Mouse (Mus musculus): ENCODE data around the gene R3hdm1. TPM values are rescaled to one million over a fixed set of nuclear protein-coding genes. Genes with fewer than 3 reads are reported as not detected.

Gene R3hdm1
- total RNA-seq (2021): 10 to 100 TPM; 77.8 to 84.8 TPM
- long read RNA-seq, experiment 1, partial matches to known transcripts: 1 of 7 reads
- long read RNA-seq, experiment 1, other reads (novel, unspliced or antisense): 6 of 7 reads
- long read RNA-seq, experiment 2, partial matches to known transcripts: 4 of 12 reads
- long read RNA-seq, experiment 2, other reads (novel, unspliced or antisense): 7 of 12 reads

GRCm38 (mm10) chr1:128102641-128103461 is at the start of gene R3hdm1, which contains the start of gene Zranb3:
Gene R3hdm1 (plus strand): TSS chr1:128103301.
Gene Zranb3 (minus strand): TSS chr1:128103047.
- DNase-seq (ENCODE audit: low spot score in 2 of 2): peak; percentile 69 to 79

GRCm38 (mm10) chr1:128057269-128057668 is 45.8 kb upstream of the R3hdm1 start:
- no peak for DNase-seq (ENCODE audit: low spot score in 2 of 2)

- DNase-seq (ENCODE audit: low spot score in 2 of 2): no peak
Observed at GRCm38 (mm10) chr1:128058625-128059024, 44.5 kb upstream of the R3hdm1 start.

- DNase-seq (ENCODE audit: low spot score in 2 of 2): no peak
Observed at GRCm38 (mm10) chr1:128060655-128061344, 42.3 kb upstream of the R3hdm1 start.

GRCm38 (mm10) chr1:128061401-128061800 is 41.7 kb upstream of the R3hdm1 start:
- DNase-seq (ENCODE audit: low spot score in 2 of 2): no peak

- no peak for DNase-seq (ENCODE audit: low spot score in 2 of 2)
Observed at GRCm38 (mm10) chr1:128062167-128062566, 40.9 kb upstream of the R3hdm1 start.

- DNase-seq (ENCODE audit: low spot score in 2 of 2): no peak
Observed at GRCm38 (mm10) chr1:128064716-128065115, 38.4 kb upstream of the R3hdm1 start.

- no peak for DNase-seq (ENCODE audit: low spot score in 2 of 2)
Observed at GRCm38 (mm10) chr1:128068945-128069397, 34.1 kb upstream of the R3hdm1 start.

- DNase-seq (ENCODE audit: low spot score in 2 of 2): no peak
Observed at GRCm38 (mm10) chr1:128070003-128070402, 33.1 kb upstream of the R3hdm1 start.

GRCm38 (mm10) chr1:128073051-128073450 is 30.1 kb upstream of the R3hdm1 start:
- DNase-seq (ENCODE audit: low spot score in 2 of 2): no peak

GRCm38 (mm10) chr1:128076791-128077479 is 26.2 kb upstream of the R3hdm1 start:
- DNase-seq (ENCODE audit: low spot score in 2 of 2): no peak

GRCm38 (mm10) chr1:128077788-128078187 is 25.3 kb upstream of the R3hdm1 start:
- DNase-seq (ENCODE audit: low spot score in 2 of 2): no peak

GRCm38 (mm10) chr1:128078646-128079045 is 24.5 kb upstream of the R3hdm1 start:
- no peak for DNase-seq (ENCODE audit: low spot score in 2 of 2)

- DNase-seq (ENCODE audit: low spot score in 2 of 2): no peak
Observed at GRCm38 (mm10) chr1:128080936-128081696, 22.0 kb upstream of the R3hdm1 start.

- no peak for DNase-seq (ENCODE audit: low spot score in 2 of 2)
Observed at GRCm38 (mm10) chr1:128081873-128082272, 21.2 kb upstream of the R3hdm1 start.

GRCm38 (mm10) chr1:128082800-128083199 is 20.3 kb upstream of the R3hdm1 start:
- DNase-seq (ENCODE audit: low spot score in 2 of 2): no peak

GRCm38 (mm10) chr1:128094686-128095085 is 8.4 kb upstream of the R3hdm1 start:
- DNase-seq (ENCODE audit: low spot score in 2 of 2): no peak

- no peak for DNase-seq (ENCODE audit: low spot score in 2 of 2)
Observed at GRCm38 (mm10) chr1:128098309-128098708, 4.8 kb upstream of the R3hdm1 start.

- DNase-seq (ENCODE audit: low spot score in 2 of 2): peak in 1 of 2 experiments; percentile 14
Observed at GRCm38 (mm10) chr1:128102251-128102640, 855 bp upstream of the R3hdm1 start.

- DNase-seq (ENCODE audit: low spot score in 2 of 2): peak; percentile 30 to 48
Observed at GRCm38 (mm10) chr1:128103520-128104088, 503 bp downstream of the R3hdm1 start.

All from adrenal gland, postnatal 4 days (tissue).